In genomic region chr3:152128631-152129030, GRCm38 (mm10) we compare ENCODE assay signal across 34 mouse cellular contexts. TPM values are rescaled to one million over a fixed set of nuclear protein-coding genes. Genes with fewer than 3 reads are reported as not detected.
"Had no signal": no experiment of that assay in that cellular context is flagged by ENCODE, and none has a peak within 500 bp of the region (broad histone marks: within the 10 kb centered on the region; RNA-seq: fewer than 3 reads in every experiment).

No protein-coding gene starts in this region.

- H3K4me1 ChIP-seq: limb, embryonic 10.5 days; limb, embryonic 12.5 days; limb, embryonic 13.5 days; limb, embryonic 15.5 days; lung, embryonic 15.5 days; midbrain, embryonic 10.5 days; midbrain, embryonic 12.5 days; midbrain, embryonic 13.5 days; midbrain, embryonic 15.5 days; neural tube, embryonic 12.5 days had no signal

- H3K36me3 ChIP-seq: limb, embryonic 10.5 days; limb, embryonic 12.5 days; limb, embryonic 13.5 days; limb, embryonic 15.5 days; liver, embryonic 12.5 days; liver, embryonic 13.5 days; lung, embryonic 15.5 days; midbrain, embryonic 10.5 days; midbrain, embryonic 12.5 days; midbrain, embryonic 13.5 days; midbrain, embryonic 15.5 days; neural tube, embryonic 12.5 days had no signal

- H3K9ac ChIP-seq: limb, embryonic 12.5 days; limb, embryonic 13.5 days; limb, embryonic 15.5 days; liver, embryonic 12.5 days; liver, embryonic 13.5 days; liver, embryonic 14.5 days; liver, embryonic 15.5 days; liver, postnatal 0 days; lung, embryonic 14.5 days; lung, embryonic 15.5 days; midbrain, embryonic 12.5 days; midbrain, embryonic 13.5 days; midbrain, embryonic 15.5 days; neural tube, embryonic 12.5 days had no signal

- ATAC-seq: liver, embryonic 12.5 days; liver, postnatal 0 days; lung, postnatal 0 days; midbrain, embryonic 13.5 days; midbrain, embryonic 15.5 days; midbrain, embryonic 16.5 days had no signal

- DNase-seq: left cerebral cortex, postnatal 4 days; liver; liver, embryonic 13.5 days; liver, postnatal 0 days; lung, adult 18-20 months; lung, adult 2 months; lung, embryonic 14.5 days; lung, postnatal 10 days; lung, postnatal 14 days; lung, postnatal 36 days; lung, postnatal 4 days; midbrain, embryonic 14.5 days had no signal

- H3K4me3 ChIP-seq: limb, embryonic 10.5 days; limb, embryonic 12.5 days; limb, embryonic 13.5 days; limb, embryonic 15.5 days; liver, embryonic 12.5 days; liver, embryonic 13.5 days; liver, embryonic 15.5 days; lung, embryonic 15.5 days; midbrain, embryonic 10.5 days; midbrain, embryonic 12.5 days; midbrain, embryonic 13.5 days; midbrain, embryonic 15.5 days; myocyte; neural tube, embryonic 12.5 days had no signal

- H3K27me3 ChIP-seq: limb, embryonic 12.5 days; limb, embryonic 13.5 days; limb, embryonic 15.5 days; lung, embryonic 15.5 days; midbrain, embryonic 12.5 days; midbrain, embryonic 15.5 days; neural tube, embryonic 12.5 days had no signal

- H3K27ac ChIP-seq: limb, embryonic 10.5 days; limb, embryonic 12.5 days; limb, embryonic 13.5 days; limb, embryonic 15.5 days; liver, embryonic 12.5 days; liver, embryonic 13.5 days; liver, embryonic 14.5 days; liver, embryonic 15.5 days; lung, embryonic 15.5 days; macrophage; midbrain, embryonic 10.5 days; midbrain, embryonic 12.5 days; midbrain, embryonic 13.5 days; midbrain, embryonic 15.5 days; neural tube, embryonic 12.5 days had no signal

- H3K9me3 ChIP-seq: limb, embryonic 10.5 days; limb, embryonic 12.5 days; limb, embryonic 13.5 days; limb, embryonic 15.5 days; liver, embryonic 12.5 days; liver, embryonic 13.5 days; liver, embryonic 15.5 days; lung, embryonic 15.5 days; midbrain, embryonic 10.5 days; midbrain, embryonic 12.5 days; midbrain, embryonic 13.5 days; midbrain, embryonic 15.5 days; neural tube, embryonic 12.5 days had no signal

- H3K4me2 ChIP-seq: limb, embryonic 12.5 days; limb, embryonic 13.5 days; limb, embryonic 15.5 days; liver, embryonic 11.5 days; liver, embryonic 12.5 days; liver, embryonic 13.5 days; liver, embryonic 15.5 days; lung, embryonic 14.5 days; lung, embryonic 15.5 days; midbrain, embryonic 11.5 days; midbrain, embryonic 12.5 days; midbrain, embryonic 13.5 days; midbrain, embryonic 15.5 days; neural tube, embryonic 12.5 days had no signal

RNA-seq across cellular contexts. Expression of gene Gipc2, which starts 37.4 kb away (rescaled TPM):
- total RNA-seq: megakaryocyte progenitor cell, adult 5-6 weeks; megakaryocyte-erythroid progenitor cell, adult 5-6 weeks; monocyte, adult 5-6 weeks had no signal
- polyA plus RNA-seq: macrophage had no signal
